Mouse (Mus musculus): ENCODE measurements around the gene Gm26741.
"Not testable (repeated sequence)": the region's sequence is repeated elsewhere in the genome, so short reads cannot be mapped to it uniquely, and the experiment has no call there.

Gene Gm26741
- long read RNA-seq, experiment 1, result 0 reads
- long read RNA-seq, experiment 2, result 0 reads

- intact Hi-C loops (cut with DNase I), result no loop called here
Observed at GRCm38 (mm10) chr10:52358467-52358866, at the start of gene Gm26741. TSS of gene Gm26741 (plus strand) at chr10:52358767.

DNA sequence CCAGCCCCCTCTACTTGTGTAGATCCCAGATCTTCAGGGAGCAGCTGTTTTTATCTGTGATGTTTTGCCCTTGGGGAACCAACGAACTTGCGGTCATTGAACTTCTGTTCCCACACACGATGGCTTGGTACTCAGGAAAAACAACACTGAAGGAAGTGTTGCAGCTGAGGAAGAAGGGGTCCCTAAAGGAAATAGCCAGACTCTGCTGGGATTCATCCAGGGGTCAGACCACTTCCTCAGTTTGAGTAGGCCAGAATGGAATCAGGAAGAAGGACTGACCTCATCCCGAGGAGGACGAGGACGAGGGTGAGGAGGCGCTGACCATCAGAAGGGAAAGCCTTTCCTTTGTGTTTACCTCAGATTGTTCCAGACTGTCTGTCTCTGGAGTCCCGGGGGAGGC lies 49.4 kb upstream of the Gm26741 start:
- intact Hi-C loops (cut with DNase I), result no loop called here

DNA sequence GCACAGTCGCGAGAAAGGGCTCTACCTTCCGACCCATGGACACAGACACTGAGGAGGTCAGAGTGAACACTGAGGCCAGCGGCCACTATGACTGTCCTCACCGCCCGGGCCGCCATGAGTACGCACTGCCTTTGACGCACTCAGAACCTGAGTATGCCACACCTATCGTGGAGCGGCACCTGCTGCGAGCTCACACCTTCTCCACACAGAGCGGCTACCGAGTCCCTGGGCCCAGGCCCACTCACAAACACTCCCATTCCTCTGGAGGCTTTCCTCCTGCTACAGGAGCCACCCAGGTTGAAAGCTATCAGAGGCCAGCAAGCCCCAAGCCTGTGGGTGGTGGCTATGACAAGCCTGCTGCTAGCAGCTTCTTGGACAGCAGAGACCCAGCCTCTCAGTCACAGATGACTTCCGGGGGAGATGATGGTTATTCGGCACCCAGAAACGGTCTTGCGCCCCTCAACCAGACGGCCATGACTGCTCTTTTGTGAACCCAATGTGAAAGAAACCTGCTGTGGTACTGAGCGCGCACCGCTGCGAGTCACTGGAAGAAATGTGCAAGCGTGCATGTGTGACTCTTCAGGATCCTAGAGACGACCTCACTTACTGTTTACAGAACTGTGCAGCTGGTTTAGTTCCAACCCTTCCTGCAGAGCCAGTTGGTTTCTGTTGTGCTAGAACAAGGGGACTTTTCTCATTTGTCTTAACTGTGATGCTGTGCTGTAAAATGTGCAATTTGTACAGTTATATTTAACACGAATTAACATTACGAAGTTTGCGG lies 38.9 kb upstream of the Gm26741 start:
- intact Hi-C loops (cut with DNase I), result no loop called here

DNA sequence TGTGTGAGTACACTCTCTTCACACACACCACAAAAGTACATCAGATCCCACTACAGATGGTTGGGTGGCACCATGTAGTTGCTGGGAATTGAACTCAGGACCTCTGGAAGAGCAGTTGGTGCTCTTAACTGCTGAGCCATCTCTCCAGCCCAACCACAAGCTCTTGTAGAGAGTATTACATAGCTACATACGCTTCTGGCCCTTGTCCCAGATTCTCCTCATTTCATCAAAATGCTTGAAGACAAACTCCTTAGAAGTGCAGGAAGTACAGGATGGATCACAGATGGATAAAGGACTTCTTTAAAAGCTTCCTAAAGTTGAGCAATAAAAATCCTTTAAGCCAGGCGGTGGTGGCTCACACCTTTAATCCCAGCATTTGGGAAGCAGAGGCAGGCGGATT lies 36.6 kb upstream of the Gm26741 start:
- intact Hi-C loops (cut with DNase I), result no loop called here

DNA sequence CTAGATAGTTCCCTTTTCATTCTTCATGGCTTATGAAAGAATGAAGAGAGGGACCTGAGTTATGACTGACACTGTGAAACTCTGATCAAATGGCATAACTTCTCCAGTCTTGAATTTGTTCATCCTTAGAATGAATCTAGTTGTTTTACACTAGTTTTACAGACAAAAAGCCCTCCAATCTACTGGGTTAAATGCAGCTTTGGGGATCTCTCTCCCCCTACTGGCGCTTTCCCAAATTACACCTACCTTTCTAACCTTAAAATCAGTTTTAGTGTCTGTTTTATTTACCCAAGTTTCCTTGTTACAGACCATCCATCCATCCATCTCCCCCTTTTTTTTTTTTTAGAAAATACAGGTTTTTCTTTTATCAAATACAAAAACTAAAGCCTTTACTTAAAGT lies 27.6 kb upstream of the Gm26741 start:
- intact Hi-C loops (cut with DNase I), result loop anchor here (2.0 to 5.0 kb wide), 4 partner anchors 49 to 114 kb away; partner anchors contain the start of gene Gopc

GRCm38 (mm10) chr10:52343324-52343723 lies 15.2 kb upstream of the Gm26741 start:
- intact Hi-C loops (cut with DNase I), result not testable (repeated sequence)

- intact Hi-C loops (cut with DNase I), result no loop called here
Observed at GRCm38 (mm10) chr10:52353184-52353583, 5.4 kb upstream of the Gm26741 start.

- intact Hi-C loops (cut with DNase I), result no loop called here
Observed at GRCm38 (mm10) chr10:52360241-52360735, 1.7 kb downstream of the Gm26741 start.

DNA sequence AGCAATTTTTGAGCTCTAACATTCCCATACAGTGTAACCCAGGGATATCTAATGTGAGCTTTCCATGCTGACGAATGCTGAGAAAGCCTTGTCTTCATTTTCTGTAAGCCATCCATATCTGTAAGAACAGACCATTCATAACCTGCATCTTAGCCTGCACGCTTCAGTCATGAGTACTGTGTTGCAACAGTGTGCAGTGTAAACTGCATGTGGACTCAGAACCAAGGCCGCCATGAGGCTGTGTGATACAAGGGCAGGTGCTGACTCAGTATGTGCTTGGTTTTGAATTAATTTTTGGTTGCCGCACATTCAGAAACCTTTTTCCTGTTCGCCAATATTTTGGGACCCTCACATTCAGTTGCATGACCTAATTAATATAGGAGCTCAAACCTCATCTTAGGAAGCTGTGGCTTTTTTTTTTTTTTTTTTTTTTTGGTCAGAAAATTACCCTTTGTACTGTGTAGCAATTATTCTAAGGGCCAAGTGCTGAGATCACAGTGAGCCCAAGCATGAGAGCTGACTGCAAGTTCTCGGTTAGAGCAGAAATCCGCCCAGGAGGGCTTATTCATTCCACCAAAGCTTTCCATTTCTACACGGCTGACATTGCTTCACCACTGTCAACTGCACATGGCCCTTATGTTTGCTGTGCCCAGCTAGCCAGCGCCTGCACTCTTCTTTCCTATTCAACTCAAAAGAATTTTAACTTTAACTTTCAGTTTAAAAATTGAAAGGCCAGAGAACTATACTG lies 2.5 kb downstream of the Gm26741 start:
- intact Hi-C loops (cut with DNase I), result no loop called here

GRCm38 (mm10) chr10:52368376-52368775 lies 9.8 kb downstream of the Gm26741 start:
- intact Hi-C loops (cut with DNase I), result no loop called here

DNA sequence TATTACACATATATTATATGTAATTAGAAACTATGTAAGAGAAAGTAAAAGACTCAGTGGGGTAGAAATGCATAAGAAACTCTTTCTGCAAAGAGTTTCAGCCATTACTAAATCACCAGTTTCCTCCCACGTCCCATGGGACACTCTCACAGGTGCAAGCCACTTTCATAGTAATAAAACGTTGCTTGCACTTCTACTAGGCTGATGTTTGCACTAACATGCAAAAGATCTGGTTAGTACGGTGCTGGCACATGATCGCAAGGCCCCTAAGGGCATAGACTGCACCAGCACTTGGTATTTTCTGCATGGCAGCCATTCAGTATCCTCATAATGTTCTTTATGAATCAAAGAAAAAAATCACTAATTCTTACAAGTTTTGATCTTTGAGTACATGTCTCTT lies 15.3 kb downstream of the Gm26741 start:
- intact Hi-C loops (cut with DNase I), result no loop called here

DNA sequence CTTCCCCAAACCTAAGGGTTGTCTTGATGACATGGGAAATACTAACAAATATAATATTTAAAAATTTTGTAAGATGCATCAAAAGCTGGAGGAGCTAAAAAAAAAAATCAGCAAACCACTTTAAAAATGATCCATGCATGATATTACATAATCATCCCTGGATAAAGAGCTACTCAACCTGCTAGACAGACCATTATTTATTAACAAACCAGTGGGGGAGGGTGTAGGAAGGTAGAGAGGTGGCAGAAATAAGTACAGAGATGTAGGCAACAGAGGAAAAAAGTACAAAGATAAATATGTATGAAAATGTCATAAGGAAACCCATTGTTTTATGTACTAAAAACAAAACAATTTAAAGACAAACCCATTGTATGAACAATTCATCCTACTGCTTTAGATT lies 16.1 kb downstream of the Gm26741 start:
- intact Hi-C loops (cut with DNase I), result no loop called here

- intact Hi-C loops (cut with DNase I), result no loop called here
Observed at GRCm38 (mm10) chr10:52376422-52376821, 17.9 kb downstream of the Gm26741 start.

- intact Hi-C loops (cut with DNase I), result no loop called here
Observed at GRCm38 (mm10) chr10:52377813-52378212, 19.2 kb downstream of the Gm26741 start.

DNA sequence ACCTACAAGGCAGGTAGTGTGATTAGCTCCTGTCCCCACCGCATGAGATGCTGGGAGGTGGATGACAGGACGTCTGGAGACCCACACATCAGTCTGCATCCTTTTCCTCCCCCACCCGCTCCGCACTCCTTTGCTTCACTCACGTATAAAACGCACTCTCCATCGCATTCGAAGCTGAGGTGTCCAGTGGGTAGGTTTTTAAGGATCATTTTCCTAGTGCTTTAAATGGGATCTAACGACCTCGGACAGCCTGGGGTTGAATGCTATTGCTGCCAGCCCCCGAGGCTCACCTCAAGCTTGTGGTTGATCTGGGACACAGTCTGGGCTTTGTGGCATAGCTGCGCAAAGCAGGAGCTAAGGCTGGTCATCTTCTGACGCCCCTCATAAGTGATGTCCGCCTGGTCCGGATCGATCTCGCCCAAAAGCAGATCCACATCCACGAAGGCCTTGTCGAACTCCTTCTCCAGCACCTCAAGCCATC lies 22.8 kb downstream of the Gm26741 start:
- intact Hi-C loops (cut with DNase I), result loop anchor here (5.0 kb wide), 3 partner anchors 36 to 149 kb away; partner anchors contain the start of genes Dcbld1 and Nus1

DNA sequence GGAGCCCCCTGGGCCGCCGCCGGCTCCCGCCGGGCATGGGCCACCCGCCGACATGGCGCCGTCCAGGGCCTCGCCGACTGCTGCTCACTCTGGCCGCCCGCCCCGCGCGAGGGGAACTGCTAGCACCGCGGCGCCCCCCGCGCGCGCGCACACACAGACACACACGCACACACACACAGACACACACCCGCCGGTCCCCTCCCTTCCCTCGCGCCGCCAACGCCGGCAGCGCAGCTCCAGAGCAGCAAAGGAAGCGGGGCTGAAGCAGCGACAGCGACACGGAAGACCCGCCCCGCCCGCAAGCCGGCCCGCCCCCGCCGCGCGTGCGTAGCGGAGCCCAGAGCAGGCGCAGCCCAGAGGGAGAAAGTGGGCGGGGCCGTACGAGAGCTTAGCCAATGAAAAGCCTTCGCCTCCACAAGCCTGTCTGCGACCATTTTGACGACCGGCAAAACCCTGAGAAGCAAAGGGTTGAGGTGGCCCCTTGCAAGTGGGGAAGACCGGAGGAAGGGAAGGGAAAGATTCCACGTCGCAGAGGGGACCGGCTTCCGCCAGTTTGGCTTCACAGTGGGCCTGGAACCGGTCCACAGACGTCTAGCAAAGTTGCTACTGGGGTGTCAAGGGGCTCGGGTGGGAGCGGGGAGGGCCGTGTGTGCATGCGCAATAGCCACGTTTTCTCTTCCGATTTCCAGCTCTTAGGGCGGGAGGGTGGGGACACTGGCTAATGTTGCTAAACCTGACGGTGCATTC lies 23.5 kb downstream of the Gm26741 start, which contains the start of gene Gopc:
Gene Gopc, minus strand, starts transcription at position 280 of the 747 bp plus-strand sequence.
- intact Hi-C loops (cut with DNase I), result loop anchor here (5.0 kb wide), 3 partner anchors 35 to 150 kb away; partner anchors contain the start of genes Dcbld1 and Nus1

- intact Hi-C loops (cut with DNase I), result loop anchor here (5.0 kb wide), 3 partner anchors 34 to 151 kb away; partner anchors contain the start of genes Dcbld1 and Nus1
Observed at GRCm38 (mm10) chr10:52383022-52383421, 24.5 kb downstream of the Gm26741 start.

DNA sequence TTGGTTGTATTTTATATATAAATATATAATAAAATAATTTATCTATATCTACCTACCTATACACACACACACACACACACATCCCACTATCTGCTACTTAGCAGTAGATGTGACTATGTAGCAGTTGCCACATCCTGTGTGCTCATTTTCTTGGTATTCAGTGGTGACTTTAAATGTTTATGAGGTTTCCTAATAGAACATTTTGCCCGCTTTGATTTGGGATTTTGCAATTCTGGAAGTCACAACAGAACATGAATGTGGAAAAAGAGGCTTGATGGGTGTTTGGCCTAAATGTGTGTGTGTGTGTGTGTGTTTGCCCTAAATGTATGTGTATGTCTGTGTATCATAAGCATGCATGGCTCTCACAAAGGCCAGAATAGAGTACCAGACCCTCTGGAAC lies 25.0 kb downstream of the Gm26741 start:
- intact Hi-C loops (cut with DNase I), result loop anchor here (5.0 kb wide), 3 partner anchors 34 to 151 kb away; partner anchors contain the start of genes Dcbld1 and Nus1

- intact Hi-C loops (cut with DNase I), result loop anchor here (5.0 kb wide), 5 partner anchors 32 to 278 kb away; partner anchors contain the start of genes Dcbld1 and Nus1
Observed at GRCm38 (mm10) chr10:52384823-52385610, 26.4 kb downstream of the Gm26741 start.

DNA sequence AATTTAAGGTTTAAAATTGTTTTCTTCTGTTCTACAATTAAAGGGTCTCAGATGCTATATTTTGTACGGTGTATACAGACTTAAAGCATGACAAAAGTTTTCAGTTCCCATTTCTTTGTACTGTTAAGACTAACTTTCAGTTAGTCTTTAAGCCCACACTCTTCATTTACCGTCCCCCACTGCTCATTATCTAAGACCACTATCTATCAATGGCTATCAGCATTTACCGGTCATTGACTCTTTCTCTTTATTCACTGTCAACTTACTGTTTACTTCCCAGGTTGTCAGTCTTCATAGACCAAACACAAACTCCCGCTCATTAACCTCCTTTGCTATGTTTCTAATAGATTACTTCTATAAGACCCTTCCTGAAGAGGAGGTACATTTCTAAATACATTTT lies 28.6 kb downstream of the Gm26741 start:
- intact Hi-C loops (cut with DNase I), result loop anchor here (5.0 kb wide), 2 partner anchors 170 to 280 kb away; no protein-coding TSS in a partner anchor

Measured in adrenal gland (tissue).